Mouse (Mus musculus): ENCODE measurements around the gene Srgap1.
A peak's percentile ranks its signal among the peaks of the same experiment; 100 is the strongest.

Gene Srgap1

GRCm38 (mm10) chr10:121756677-121757076 is 290.4 kb downstream of the Srgap1 start:
- DNase-seq: no peak

GRCm38 (mm10) chr10:121755822-121756221 is 291.3 kb downstream of the Srgap1 start:
- no peak for DNase-seq

GRCm38 (mm10) chr10:121754237-121754636 is 292.9 kb downstream of the Srgap1 start:
- peak; percentile 61 for DNase-seq

- DNase-seq: no peak
Observed at GRCm38 (mm10) chr10:121750175-121750574, 296.9 kb downstream of the Srgap1 start.

- peak; percentile 72 for DNase-seq
Observed at GRCm38 (mm10) chr10:121742336-121742735, 304.8 kb downstream of the Srgap1 start.

- peak; percentile 99 for DNase-seq
Observed at GRCm38 (mm10) chr10:121739548-121740505, 307.3 kb downstream of the Srgap1 start, which contains the start of gene BC048403. BC048403 (plus strand) TSS chr10:121739937.

GRCm38 (mm10) chr10:121737256-121737655 is 309.9 kb downstream of the Srgap1 start:
- DNase-seq: peak; percentile 52

GRCm38 (mm10) chr10:121732542-121732941 is 314.6 kb downstream of the Srgap1 start:
- peak; percentile 81 for DNase-seq

- DNase-seq: peak; percentile 27
Observed at GRCm38 (mm10) chr10:121731048-121731725, 315.9 kb downstream of the Srgap1 start.
